Mouse (Mus musculus): ENCODE results near the gene Gm36864.

DNA sequence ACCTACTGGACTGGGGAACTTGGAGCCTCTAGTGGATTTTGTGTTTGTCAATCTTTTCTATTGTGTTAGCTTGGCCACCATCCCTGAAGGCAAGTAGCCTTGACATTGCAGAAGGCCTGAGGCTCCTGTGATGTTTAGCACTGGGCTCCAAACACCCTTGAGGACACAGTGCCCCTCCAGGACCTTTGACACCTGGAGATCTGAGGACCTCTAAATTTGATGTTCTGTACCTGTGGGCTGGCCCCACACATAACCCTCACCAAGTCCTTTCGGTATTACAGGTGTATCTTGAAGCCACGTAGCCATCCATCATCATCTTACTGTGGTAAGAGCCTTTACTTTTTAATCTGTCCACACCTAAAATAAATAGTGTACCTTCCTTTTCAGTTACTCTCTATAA lies 12.0 kb downstream of the Gm36864 start:
- TF ChIP-seq CTCF (conservative IDR thresholded peaks at IDR 0.05 in 1 of 2, IDR thresholded peaks at IDR 0.05 in 1 of 2; ENCODE audit: low read depth in 2 of 2, low read length in 2 of 2) (no peak), JUND (conservative IDR thresholded peaks at IDR 0.05; ENCODE audit: low read depth, low read length) (no peak), USF1 (IDR thresholded peaks at IDR 0.05; ENCODE audit: low read depth, low read length) (no peak), MAX (IDR thresholded peaks at IDR 0.05; ENCODE audit: low read length) (no peak), EP300 (IDR thresholded peaks at IDR 0.05; ENCODE audit: low read length) (no peak), POLR2A (IDR thresholded peaks at IDR 0.05; ENCODE audit: low read depth, low read length) (no peak), BHLHE40 (IDR thresholded peaks at IDR 0.05; ENCODE audit: low read depth, low read length) (no peak), POLR2AphosphoS2 (IDR thresholded peaks at IDR 0.05; ENCODE audit: low read depth, low read length) (no peak)
